Mouse (Mus musculus) kidney, embryonic 16.5 days (tissue): ENCODE data around the gene Pbx1. TPM values are rescaled to one million over a fixed set of nuclear protein-coding genes. Genes with fewer than 3 reads are reported as not detected.
A peak's percentile ranks its signal among the peaks of the same experiment; 100 is the strongest.

ENCODE experiments used
- ATAC-seq: fragments of 200-750 bp; cut with Nextera tagmentation; 2 replicates; pipeline ENCODE4 v1.8.0; 2017; ENCODE audit warnings: moderate TSS enrichment; ENCODE audit not compliant: low FRiP score, low TSS enrichment
- H3K27ac ChIP-seq: fragments of 300-500 bp; sonication (generic); 2 replicates; pipeline ENCODE4 v1.5.1; 2014; ENCODE audit warnings: low read length
- H3K27me3 ChIP-seq: fragments of 300-500 bp; sonication (generic); 2 replicates; pipeline ENCODE4 v1.6.1; 2014; ENCODE audit warnings: low read length, control low read depth, mixed read lengths; ENCODE audit not compliant: insufficient read depth
- H3K36me3 ChIP-seq: fragments of 300-500 bp; sonication (generic); 2 replicates; pipeline ENCODE4 v1.6.1; 2014; ENCODE audit warnings: low read length, control low read depth, mixed read lengths; ENCODE audit not compliant: insufficient read depth
- H3K4me1 ChIP-seq: fragments of 300-500 bp; sonication (generic); 2 replicates; pipeline ENCODE4 v1.6.1; 2014; ENCODE audit warnings: low read length, control low read depth, mixed read lengths; ENCODE audit not compliant: insufficient read depth
- H3K4me2 ChIP-seq: fragments of 300-500 bp; sonication (generic); replicated peaks from 2 replicates; pipeline ENCODE4 v1.6.1; 2014; ENCODE audit warnings: low read depth, low read length
- H3K4me3 ChIP-seq: fragments of 300-500 bp; sonication (generic); 2 replicates; pipeline ENCODE4 v1.5.1; 2014; ENCODE audit warnings: mild to moderate bottlenecking, low read length
- H3K9ac ChIP-seq: fragments of 300-500 bp; sonication (generic); replicated peaks from 2 replicates; pipeline ENCODE4 v1.6.1; 2014; ENCODE audit warnings: low read length
- H3K9me3 ChIP-seq: fragments of 300-500 bp; sonication (generic); 2 replicates; pipeline ENCODE4 v1.6.1; 2016; ENCODE audit warnings: low read length, control low read depth
- WGBS: fragments of 180-500 bp; shearing (Covaris S2); extraction: QIAGEN DNeasy Blood & Tissue Kit; methylation state at CpG from one replicate; pipeline ENCODE4 v1.1.7; 2014; 5-methylcytosine and 5-hydroxymethylcytosine counted together
- polyA plus RNA-seq: library from polyadenylated mRNA; unstranded; fragments of >200 nt; fragmentation: Nextera tagmentation; extraction: Ambion mirVana; gene quantifications from 2 replicates; pipeline ENCODE4 v1.2.1, GENCODE M21; 2015

The Pbx1 gene
- polyA plus RNA-seq, 1 experiment from 2014 or later = 67.3 TPM

DNA sequence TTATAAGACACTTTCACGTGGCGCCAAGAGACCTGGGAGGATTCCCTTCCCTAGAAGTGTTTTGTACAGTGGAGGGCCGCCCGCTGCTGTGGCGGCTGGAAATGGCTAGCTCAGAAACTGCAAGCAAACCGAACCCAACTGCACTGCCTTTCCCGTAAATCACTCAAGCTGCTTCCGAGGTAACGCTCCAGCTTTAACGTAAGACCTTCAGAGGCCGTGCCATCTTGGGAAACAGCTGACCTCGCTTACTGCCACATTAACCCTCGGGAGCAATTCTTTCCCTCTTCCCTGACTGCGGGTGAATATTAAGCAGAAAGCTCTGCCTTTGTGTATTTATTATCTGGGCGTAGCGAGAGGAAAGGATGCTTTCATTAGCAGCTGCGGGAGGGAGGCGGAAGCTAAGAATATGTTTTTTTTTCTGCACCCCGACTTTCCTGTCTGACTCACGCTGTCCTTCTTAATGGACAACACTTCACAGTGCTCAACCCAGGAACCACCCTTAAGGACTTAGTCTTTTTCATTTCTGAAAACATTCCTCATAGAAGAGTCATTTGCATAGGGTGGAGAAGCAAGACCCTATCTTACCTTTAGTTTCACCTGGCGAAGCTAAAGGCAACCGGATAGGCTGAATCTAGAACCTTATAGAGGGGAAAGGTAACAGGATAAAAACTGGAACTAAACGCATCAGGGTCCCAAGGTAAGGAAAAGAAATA lies 268.4 kb downstream of the Pbx1 start:
- Histone ChIP-seq H3K27ac (peak overlapping the region; percentile 43; the same call in 1 of the 2 replicates), H3K4me2 (peak overlapping the region; percentile 38), H3K9me3 (no peaks in the 10 kb centered on the region), H3K4me3 (peak overlapping the region; percentile 20; the same call in 1 of the 2 replicates), H3K36me3 (peaks cover 13% of the 10 kb centered on the region), H3K9ac (peak overlapping the region; percentile 35; the same call in 1 of the 2 replicates), H3K27me3 (no peaks in the 10 kb centered on the region), H3K4me1 (peaks cover 28% of the 10 kb centered on the region)
- WGBS = 28% methylated on average over 23 of the region's 23 CpGs
- peak; percentile 69; the same call in 1 of the 2 replicates for ATAC-seq

DNA sequence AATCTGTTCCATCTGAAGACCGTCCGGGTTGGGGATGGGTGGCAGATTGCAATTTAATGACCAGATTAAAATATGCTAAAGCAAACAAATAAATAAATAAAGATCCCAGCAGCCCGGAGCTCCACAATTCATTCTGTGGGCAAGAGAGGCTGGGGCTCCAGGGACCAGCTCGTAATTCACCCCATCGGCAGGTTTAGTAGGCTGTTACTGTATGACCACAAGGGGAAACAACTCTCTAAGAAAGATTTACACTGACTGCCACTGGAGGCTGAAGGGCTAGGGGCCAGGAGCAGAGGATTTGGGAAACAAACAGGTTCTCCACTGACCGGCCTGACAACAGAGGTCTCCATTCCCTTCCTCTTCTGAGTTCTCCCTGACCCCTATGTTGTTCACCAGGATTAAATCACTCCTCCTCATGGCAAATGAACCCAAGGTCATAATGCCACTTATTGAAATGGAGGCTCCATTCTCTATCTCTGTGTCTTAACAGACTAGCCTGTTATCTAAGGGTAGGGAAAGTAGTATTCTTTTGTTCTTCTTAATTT lies 292.9 kb downstream of the Pbx1 start:
- no peak overlapping the region for H3K4me2 ChIP-seq
- 23% methylated on average over 6 of the region's 6 CpGs for WGBS
- H3K27me3 ChIP-seq = no peaks in the 10 kb centered on the region
- H3K27ac ChIP-seq = no peak overlapping the region
- H3K9me3 ChIP-seq = no peaks in the 10 kb centered on the region
- peaks cover 9% of the 10 kb centered on the region for H3K4me1 ChIP-seq
- no peak overlapping the region for H3K4me3 ChIP-seq
- H3K9ac ChIP-seq = no peak overlapping the region
- peak; percentile 64 for ATAC-seq
- no peaks in the 10 kb centered on the region for H3K36me3 ChIP-seq

GRCm38 (mm10) chr1:168138669-168139068 lies 293.4 kb downstream of the Pbx1 start:
- Histone ChIP-seq H3K9ac (no peak overlapping the region), H3K27me3 (no peaks in the 10 kb centered on the region), H3K36me3 (no peaks in the 10 kb centered on the region), H3K4me1 (peaks cover 11% of the 10 kb centered on the region), H3K9me3 (no peaks in the 10 kb centered on the region), H3K4me3 (no peak overlapping the region), H3K27ac (no peak overlapping the region), H3K4me2 (no peak overlapping the region)
- 39% methylated on average over 4 of the region's 4 CpGs for WGBS
- ATAC-seq = peak; percentile 43; the same call in 1 of the 2 replicates

- Histone ChIP-seq H3K4me1 (peaks cover 14% of the 10 kb centered on the region), H3K9ac (no peak overlapping the region), H3K36me3 (no peaks in the 10 kb centered on the region), H3K27ac (no peak overlapping the region), H3K9me3 (no peaks in the 10 kb centered on the region), H3K27me3 (no peaks in the 10 kb centered on the region), H3K4me2 (no peak overlapping the region), H3K4me3 (no peak overlapping the region)
- ATAC-seq = no peak
- WGBS = 93% methylated on average over 5 of the region's 5 CpGs
Observed at GRCm38 (mm10) chr1:168137890-168138289, 294.2 kb downstream of the Pbx1 start.

GRCm38 (mm10) chr1:168135545-168135944 lies 296.5 kb downstream of the Pbx1 start:
- Histone ChIP-seq H3K4me2 (no peak overlapping the region), H3K4me3 (no peak overlapping the region), H3K9me3 (no peaks in the 10 kb centered on the region), H3K9ac (no peak overlapping the region), H3K27me3 (no peaks in the 10 kb centered on the region), H3K4me1 (peaks cover 14% of the 10 kb centered on the region), H3K27ac (no peak overlapping the region), H3K36me3 (no peaks in the 10 kb centered on the region)
- ATAC-seq = no peak
- 71% methylated on average over 7 of the region's 7 CpGs for WGBS

DNA sequence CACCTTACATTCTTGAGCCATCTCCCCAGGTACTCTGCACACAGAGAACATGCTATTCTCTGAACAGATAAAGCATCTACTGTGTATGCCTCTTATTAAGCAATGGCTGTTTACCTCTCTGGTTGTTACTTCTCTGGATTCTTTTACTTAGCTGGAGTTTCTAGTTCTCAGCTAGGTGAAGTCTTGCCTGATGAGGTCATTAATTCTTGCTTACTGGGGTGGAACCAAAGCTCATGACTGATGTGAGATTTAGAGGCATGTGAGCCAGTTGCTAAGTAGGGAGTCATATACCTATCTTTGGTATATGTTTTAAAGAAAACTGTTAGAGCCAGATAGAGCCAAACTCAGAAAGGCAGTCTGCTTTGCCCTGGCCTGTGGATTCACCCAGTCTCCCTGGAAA lies 298.4 kb downstream of the Pbx1 start:
- Histone ChIP-seq H3K4me3 (no peak overlapping the region), H3K36me3 (no peaks in the 10 kb centered on the region), H3K9ac (no peak overlapping the region), H3K4me2 (no peak overlapping the region), H3K4me1 (peaks cover 5% of the 10 kb centered on the region), H3K9me3 (no peaks in the 10 kb centered on the region), H3K27ac (peak overlapping the region; percentile 31; the same call in 1 of the 2 replicates), H3K27me3 (no peaks in the 10 kb centered on the region)
- ATAC-seq = peak; percentile 74

GRCm38 (mm10) chr1:168128004-168128403 lies 304.1 kb downstream of the Pbx1 start:
- WGBS = 38% methylated on average over 4 of the region's 4 CpGs

GRCm38 (mm10) chr1:168124643-168125490 lies 307.2 kb downstream of the Pbx1 start:
- Histone ChIP-seq H3K4me2 (no peak overlapping the region), H3K27me3 (no peaks in the 10 kb centered on the region), H3K4me1 (no peaks in the 10 kb centered on the region), H3K4me3 (no peak overlapping the region), H3K36me3 (no peaks in the 10 kb centered on the region), H3K9me3 (no peaks in the 10 kb centered on the region), H3K9ac (no peak overlapping the region), H3K27ac (no peak overlapping the region)
- WGBS = 71% methylated on average over 5 of the region's 5 CpGs
- no peak for ATAC-seq

More at GRCm38 (mm10) chr1:168128004-168128403, 304.1 kb downstream of the Pbx1 start:
- Histone ChIP-seq H3K27me3 (no peaks in the 10 kb centered on the region), H3K4me2 (no peak overlapping the region), H3K27ac (no peak overlapping the region), H3K4me1 (no peaks in the 10 kb centered on the region), H3K9me3 (no peaks in the 10 kb centered on the region), H3K36me3 (no peaks in the 10 kb centered on the region), H3K4me3 (no peak overlapping the region), H3K9ac (no peak overlapping the region)
- ATAC-seq = no peak

DNA sequence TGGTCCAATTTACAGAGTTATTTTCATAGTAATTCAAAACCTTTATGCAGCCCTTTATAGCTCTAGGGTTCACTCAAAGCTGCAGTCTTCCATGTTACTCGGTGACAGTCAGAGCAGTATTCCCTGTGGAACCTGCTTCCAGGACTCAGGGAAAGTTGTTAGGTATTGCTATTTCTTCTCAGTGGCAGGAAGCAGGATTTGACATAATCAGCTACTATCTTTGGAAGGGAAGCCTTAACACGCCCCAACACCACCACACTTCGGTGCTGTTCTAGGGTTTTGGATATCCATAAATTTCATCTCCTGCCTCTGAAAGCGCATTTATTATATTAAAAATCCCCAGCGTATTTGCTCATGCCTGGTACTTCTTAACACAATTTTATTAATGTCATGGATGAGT lies 314.0 kb downstream of the Pbx1 start:
- H3K36me3 ChIP-seq = no peaks in the 10 kb centered on the region
- no peaks in the 10 kb centered on the region for H3K9me3 ChIP-seq
- no peaks in the 10 kb centered on the region for H3K27me3 ChIP-seq
- no peak overlapping the region for H3K4me3 ChIP-seq
- no peak overlapping the region for H3K27ac ChIP-seq
- 75% methylated on average over 5 of the region's 5 CpGs for WGBS
- no peak for ATAC-seq
- no peaks in the 10 kb centered on the region for H3K4me1 ChIP-seq
- H3K4me2 ChIP-seq = no peak overlapping the region
- H3K9ac ChIP-seq = no peak overlapping the region
